Mouse (Mus musculus): Measurements from ENCODE around the gene Klk8. TPM values are rescaled to one million over a fixed set of nuclear protein-coding genes. Genes with fewer than 3 reads are reported as not detected.

The Klk8 gene
- not detected for total RNA-seq (2018; cell fraction: chromatin; rRNA removed)
- total RNA-seq (2018; cell fraction: cytosol; rRNA removed): not detected
- not detected for total RNA-seq (2018; cell fraction: nucleus; rRNA removed)
- polyA plus RNA-seq (2018): not detected in 3 replicates

DNA sequence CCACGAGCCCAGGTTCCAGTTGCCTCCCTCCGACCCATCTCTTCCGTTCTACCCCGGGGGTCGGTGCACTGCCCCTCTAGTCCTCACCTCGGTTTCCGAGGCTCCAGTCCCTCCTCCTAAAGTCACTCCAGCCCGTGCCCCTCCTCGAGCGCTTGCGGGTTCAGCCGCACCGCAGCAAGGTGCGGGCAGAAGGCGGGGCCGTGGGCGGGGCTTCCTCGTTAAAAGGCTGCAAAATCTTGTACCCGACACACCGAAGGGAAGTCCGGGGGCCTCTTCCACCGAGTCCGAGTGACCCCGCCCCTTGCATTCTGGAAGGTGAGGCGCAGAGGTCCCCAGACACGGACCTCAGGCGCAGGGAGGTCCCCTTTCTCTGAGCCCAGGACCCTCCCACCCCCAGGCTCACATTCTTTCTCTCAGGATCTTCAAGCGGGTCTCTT is at the start of gene Klk8:
Klk8 (plus strand) TSS at position 245 of the 437 bp plus-strand sequence.
- no peaks in the 10 kb centered on the region for H3K36me3 ChIP-seq (ENCODE audit: inconsistent target)
- no peaks in the 10 kb centered on the region for H3K79me2 ChIP-seq (ENCODE audit: inconsistent target)
- WGBS (ENCODE audit: missing documents): 0% methylated on average over 27 of the region's 28 CpGs
- H3K27ac ChIP-seq: no peak within 1 kb of the TSS
- peak within 1 kb of the TSS; percentile 8; the same call in 1 of the 2 replicates for H3K4me3 ChIP-seq (ENCODE audit: inconsistent target)

GRCm38 (mm10) chr7:43747788-43748187 is 49.6 kb upstream of the Klk8 start:
- 0 out of 2 replicates have a peak overlapping the region, but pooled peaks have one; percentile 8 for H3K27ac ChIP-seq

GRCm38 (mm10) chr7:43752806-43753205 is 44.6 kb upstream of the Klk8 start:
- H3K27ac ChIP-seq: no peak overlapping the region
- no peaks in the 10 kb centered on the region for H3K36me3 ChIP-seq (ENCODE audit: inconsistent target)
- H3K4me3 ChIP-seq (ENCODE audit: inconsistent target): no peak overlapping the region
- WGBS (ENCODE audit: missing documents): 6% methylated on average over 2 of the region's 2 CpGs
- no peaks in the 10 kb centered on the region for H3K79me2 ChIP-seq (ENCODE audit: inconsistent target)

More at GRCm38 (mm10) chr7:43747788-43748187, 49.6 kb upstream of the Klk8 start:
- H3K36me3 ChIP-seq (ENCODE audit: inconsistent target): no peaks in the 10 kb centered on the region
- no peaks in the 10 kb centered on the region for H3K79me2 ChIP-seq (ENCODE audit: inconsistent target)
- H3K4me3 ChIP-seq (ENCODE audit: inconsistent target): no peak overlapping the region
- 0% methylated on average over 1 of the region's 1 CpGs for WGBS (ENCODE audit: missing documents)

DNA sequence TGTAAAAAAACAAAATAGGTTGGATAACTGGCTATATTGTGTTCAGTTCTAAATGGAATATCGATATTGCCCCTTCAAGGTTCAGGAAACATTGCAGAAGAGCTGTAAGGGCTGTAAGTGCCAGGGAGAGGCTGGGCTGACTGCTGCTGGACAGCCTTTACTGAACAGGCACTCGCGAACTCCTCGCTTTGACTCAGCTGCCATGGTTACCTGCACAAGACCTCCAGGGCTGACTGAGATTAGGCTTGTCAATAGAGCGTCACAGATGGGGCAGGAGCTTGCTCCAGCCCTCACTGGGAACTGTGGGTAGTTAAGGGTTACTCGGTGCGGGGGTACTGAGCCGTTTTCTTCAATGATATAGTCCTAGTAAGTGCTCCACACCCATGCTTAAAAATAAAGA is 30.9 kb upstream of the Klk8 start:
- H3K36me3 ChIP-seq (ENCODE audit: inconsistent target): no peaks in the 10 kb centered on the region

GRCm38 (mm10) chr7:43768597-43768996 is 28.8 kb upstream of the Klk8 start, which contains the start of gene Klk12:
Gene Klk12, plus strand, starts transcription at chr7:43768897.
- Histone ChIP-seq H3K27ac (no peak within 1 kb of the TSS), H3K4me3 (ENCODE audit: inconsistent target) (no peak within 1 kb of the TSS), H3K36me3 (ENCODE audit: inconsistent target) (no peaks in the 10 kb centered on the region), H3K79me2 (ENCODE audit: inconsistent target) (no peaks in the 10 kb centered on the region)
- WGBS (ENCODE audit: missing documents): 87% methylated on average over 4 of the region's 4 CpGs

More for the DNA sequence above, 30.9 kb upstream of the Klk8 start:
- Histone ChIP-seq H3K4me3 (ENCODE audit: inconsistent target) (no peak overlapping the region), H3K79me2 (ENCODE audit: inconsistent target) (no peaks in the 10 kb centered on the region), H3K27ac (no peak overlapping the region)
- 72% methylated on average over 8 of the region's 8 CpGs for WGBS (ENCODE audit: missing documents)

DNA sequence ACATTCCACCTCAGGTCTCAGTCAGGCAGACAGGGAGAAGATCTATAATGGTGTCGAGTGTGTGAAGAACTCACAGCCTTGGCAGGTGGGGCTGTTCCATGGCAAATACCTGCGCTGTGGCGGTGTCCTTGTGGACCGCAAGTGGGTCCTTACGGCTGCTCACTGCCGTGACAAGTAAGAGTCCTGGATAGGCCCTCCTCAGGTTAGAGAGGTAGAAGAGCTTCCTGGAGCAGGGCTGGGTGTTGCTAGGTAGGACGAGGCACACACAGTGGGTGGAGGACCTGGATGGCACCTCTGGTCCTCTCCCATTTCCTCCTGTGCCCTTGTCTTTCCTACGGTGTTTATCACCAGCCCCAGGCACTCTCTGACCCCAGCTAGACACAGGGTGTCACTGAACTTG is 27.7 kb upstream of the Klk8 start:
- Histone ChIP-seq H3K79me2 (ENCODE audit: inconsistent target) (no peaks in the 10 kb centered on the region), H3K36me3 (ENCODE audit: inconsistent target) (no peaks in the 10 kb centered on the region), H3K27ac (no peak overlapping the region), H3K4me3 (ENCODE audit: inconsistent target) (no peak overlapping the region)
- 91% methylated on average over 8 of the region's 8 CpGs for WGBS (ENCODE audit: missing documents)

- H3K4me3 ChIP-seq (ENCODE audit: inconsistent target): no peak overlapping the region
- no peaks in the 10 kb centered on the region for H3K36me3 ChIP-seq (ENCODE audit: inconsistent target)
- WGBS (ENCODE audit: missing documents): 96% methylated on average over 10 of the region's 10 CpGs
- no peaks in the 10 kb centered on the region for H3K79me2 ChIP-seq (ENCODE audit: inconsistent target)
- H3K27ac ChIP-seq: no peak overlapping the region
These were observed 26.7 kb upstream of the Klk8 start for GRCm38 (mm10) chr7:43770701-43771100.

- 97% methylated on average over 6 of the region's 6 CpGs for WGBS (ENCODE audit: missing documents)
- Histone ChIP-seq H3K4me3 (ENCODE audit: inconsistent target) (no peak overlapping the region), H3K27ac (no peak overlapping the region), H3K79me2 (ENCODE audit: inconsistent target) (no peaks in the 10 kb centered on the region), H3K36me3 (ENCODE audit: inconsistent target) (no peaks in the 10 kb centered on the region)
These were observed 25.5 kb upstream of the Klk8 start for GRCm38 (mm10) chr7:43771916-43772315.

DNA sequence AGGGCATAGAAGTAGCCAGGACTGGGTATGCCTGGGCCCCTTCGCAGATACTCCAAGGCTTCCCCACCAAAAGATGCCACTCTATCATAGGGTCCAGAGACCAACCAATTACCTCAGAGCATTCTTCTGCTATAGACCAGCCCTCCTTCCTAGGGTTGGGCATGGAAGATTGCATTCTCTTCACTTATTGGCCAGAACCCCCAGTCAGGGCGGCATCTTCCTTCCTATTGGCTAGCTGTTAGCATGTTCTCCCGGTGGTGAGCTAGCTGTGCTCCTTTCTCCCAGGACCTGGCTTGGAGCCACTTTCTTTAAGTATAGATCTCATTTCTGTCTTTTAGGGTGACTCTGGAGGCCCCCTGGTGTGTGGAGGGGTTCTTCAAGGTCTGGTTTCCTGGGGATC is 24.5 kb upstream of the Klk8 start:
- 81% methylated on average over 3 of the region's 3 CpGs for WGBS (ENCODE audit: missing documents)

DNA sequence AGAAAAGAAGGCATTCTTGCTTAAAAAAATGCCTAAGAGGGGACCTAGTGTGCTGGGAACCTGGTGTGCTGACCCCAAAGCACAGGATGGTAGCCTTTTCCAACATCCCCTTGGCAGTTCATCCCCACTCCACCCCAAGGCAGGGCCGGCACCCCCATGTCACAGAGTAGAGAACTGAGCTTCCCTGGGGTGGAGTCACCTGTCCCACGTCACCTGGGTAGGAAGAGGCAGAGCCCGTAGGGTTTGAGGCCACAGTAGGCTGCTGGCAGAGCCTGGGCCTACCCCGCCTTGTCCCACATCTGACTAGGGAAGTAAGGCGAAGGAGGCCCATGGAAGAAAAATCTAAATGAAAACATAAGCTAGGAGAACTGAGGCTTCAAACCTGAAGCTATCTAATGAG is 23.0 kb upstream of the Klk8 start, which contains the start of gene Klk11:
Klk11 (plus strand) TSS at position 241 of the 400 bp plus-strand sequence.
- Histone ChIP-seq H3K79me2 (ENCODE audit: inconsistent target) (no peaks in the 10 kb centered on the region), H3K36me3 (ENCODE audit: inconsistent target) (no peaks in the 10 kb centered on the region), H3K4me3 (ENCODE audit: inconsistent target) (no peak within 1 kb of the TSS), H3K27ac (no peak within 1 kb of the TSS)
- WGBS (ENCODE audit: missing documents): 96% methylated on average over 5 of the region's 5 CpGs

More for the DNA sequence above, 24.5 kb upstream of the Klk8 start:
- Histone ChIP-seq H3K79me2 (ENCODE audit: inconsistent target) (no peaks in the 10 kb centered on the region), H3K4me3 (ENCODE audit: inconsistent target) (no peak overlapping the region), H3K36me3 (ENCODE audit: inconsistent target) (no peaks in the 10 kb centered on the region), H3K27ac (no peak overlapping the region)

DNA sequence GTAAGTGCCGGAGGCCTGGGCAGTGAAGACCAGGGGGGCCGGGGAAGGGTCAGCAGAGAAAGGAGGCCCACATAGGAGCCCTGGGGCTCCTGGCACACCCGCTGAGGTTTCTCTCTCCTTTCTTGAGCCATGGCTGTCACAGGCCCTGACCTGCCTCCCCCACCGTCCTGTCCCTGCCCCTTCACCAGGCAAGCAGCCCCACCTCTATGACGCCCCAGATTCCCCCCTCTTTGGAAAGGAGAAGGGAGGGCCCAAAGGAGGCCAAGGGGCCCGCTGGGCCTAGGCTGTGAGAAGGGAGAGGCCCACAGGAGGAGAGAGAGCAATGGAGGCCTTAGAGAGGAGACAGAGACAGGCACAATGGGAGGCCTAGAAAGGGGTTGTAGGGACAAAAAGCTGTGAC is 22.6 kb upstream of the Klk8 start:
- H3K79me2 ChIP-seq (ENCODE audit: inconsistent target): no peaks in the 10 kb centered on the region
- 86% methylated on average over 6 of the region's 6 CpGs for WGBS (ENCODE audit: missing documents)
- H3K36me3 ChIP-seq (ENCODE audit: inconsistent target): no peaks in the 10 kb centered on the region
- no peak overlapping the region for H3K4me3 ChIP-seq (ENCODE audit: inconsistent target)
- H3K27ac ChIP-seq: no peak overlapping the region

DNA sequence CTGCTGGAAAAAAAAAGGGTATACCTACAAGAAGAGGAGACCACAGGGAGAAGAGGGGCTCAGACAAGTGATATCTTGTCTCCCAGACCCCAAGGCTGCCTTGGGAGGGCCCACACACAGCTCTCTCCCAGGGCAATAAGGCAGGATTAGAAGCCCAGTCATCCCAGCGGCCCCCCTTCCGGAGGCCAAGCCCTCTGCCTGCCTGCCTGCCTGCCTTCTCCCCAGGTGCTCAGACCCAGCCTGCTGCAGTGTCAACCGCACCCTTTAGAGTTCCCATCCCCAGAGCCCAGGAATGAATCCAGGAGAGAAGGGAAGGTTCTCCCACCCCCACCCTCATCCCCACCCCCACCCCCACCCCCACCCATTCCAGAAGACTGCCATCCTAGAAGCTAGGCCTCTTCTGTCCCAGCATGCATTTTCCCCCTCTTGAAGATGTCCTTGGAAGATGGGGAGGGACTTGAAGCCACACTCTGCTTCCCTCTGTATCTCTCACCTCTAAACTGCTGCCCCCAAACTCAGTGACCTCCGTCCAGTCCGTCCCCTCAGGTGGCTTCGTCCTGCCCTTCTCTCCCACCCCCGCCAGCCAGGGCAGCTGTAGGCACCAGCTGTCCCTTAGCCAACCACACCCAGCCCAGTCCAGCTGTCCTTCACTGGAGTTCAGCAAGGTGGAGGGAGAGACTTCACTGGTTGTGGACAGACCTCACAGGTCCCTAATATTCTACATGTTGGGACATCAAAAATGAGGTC is 21.9 kb upstream of the Klk8 start:
- H3K36me3 ChIP-seq (ENCODE audit: inconsistent target): no peaks in the 10 kb centered on the region
- WGBS (ENCODE audit: missing documents): 84% methylated on average over 7 of the region's 7 CpGs

DNA sequence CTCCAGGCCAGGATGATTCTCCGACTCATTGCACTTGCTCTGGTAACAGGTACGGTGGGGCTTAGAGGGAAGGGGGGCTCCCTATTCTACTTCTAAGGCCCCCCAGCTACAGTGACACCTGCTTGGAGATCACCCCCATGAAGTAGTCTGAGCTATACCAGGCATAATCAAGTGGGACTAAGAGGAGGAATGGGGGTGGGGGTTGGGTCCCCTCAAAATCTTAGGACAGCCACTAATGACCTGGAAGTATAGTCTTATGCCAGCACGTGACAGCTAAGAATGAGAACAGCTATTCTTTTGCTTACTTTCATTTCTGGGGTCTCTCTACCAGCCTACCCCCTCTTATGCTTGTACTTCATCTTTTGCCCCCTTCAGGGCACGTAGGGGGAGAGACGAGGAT is 20.9 kb upstream of the Klk8 start:
- Histone ChIP-seq H3K27ac (no peak overlapping the region), H3K36me3 (ENCODE audit: inconsistent target) (no peaks in the 10 kb centered on the region), H3K4me3 (ENCODE audit: inconsistent target) (no peak overlapping the region), H3K79me2 (ENCODE audit: inconsistent target) (no peaks in the 10 kb centered on the region)
- 89% methylated on average over 5 of the region's 5 CpGs for WGBS (ENCODE audit: missing documents)

More for the DNA sequence above, 21.9 kb upstream of the Klk8 start:
- Histone ChIP-seq H3K79me2 (ENCODE audit: inconsistent target) (no peaks in the 10 kb centered on the region), H3K4me3 (ENCODE audit: inconsistent target) (no peak overlapping the region), H3K27ac (no peak overlapping the region)

DNA sequence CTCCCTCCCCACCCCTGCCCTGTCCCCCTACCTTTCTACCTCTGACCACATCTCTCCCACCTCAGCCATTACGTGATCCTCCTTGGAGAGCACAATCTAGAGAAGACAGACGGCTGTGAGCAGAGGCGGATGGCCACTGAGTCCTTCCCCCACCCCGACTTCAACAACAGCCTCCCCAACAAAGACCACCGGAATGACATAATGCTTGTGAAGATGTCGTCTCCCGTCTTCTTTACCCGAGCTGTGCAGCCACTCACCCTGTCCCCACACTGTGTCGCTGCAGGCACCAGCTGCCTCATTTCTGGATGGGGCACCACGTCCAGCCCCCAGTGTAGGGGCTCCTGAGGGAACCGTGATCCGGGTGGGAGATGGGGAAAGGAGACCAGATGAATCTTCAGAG is 20.0 kb upstream of the Klk8 start:
- H3K36me3 ChIP-seq (ENCODE audit: inconsistent target): no peaks in the 10 kb centered on the region
- WGBS (ENCODE audit: missing documents): 90% methylated on average over 12 of the region's 12 CpGs
- no peak overlapping the region for H3K27ac ChIP-seq
- H3K79me2 ChIP-seq (ENCODE audit: inconsistent target): no peaks in the 10 kb centered on the region
- no peak overlapping the region for H3K4me3 ChIP-seq (ENCODE audit: inconsistent target)

DNA sequence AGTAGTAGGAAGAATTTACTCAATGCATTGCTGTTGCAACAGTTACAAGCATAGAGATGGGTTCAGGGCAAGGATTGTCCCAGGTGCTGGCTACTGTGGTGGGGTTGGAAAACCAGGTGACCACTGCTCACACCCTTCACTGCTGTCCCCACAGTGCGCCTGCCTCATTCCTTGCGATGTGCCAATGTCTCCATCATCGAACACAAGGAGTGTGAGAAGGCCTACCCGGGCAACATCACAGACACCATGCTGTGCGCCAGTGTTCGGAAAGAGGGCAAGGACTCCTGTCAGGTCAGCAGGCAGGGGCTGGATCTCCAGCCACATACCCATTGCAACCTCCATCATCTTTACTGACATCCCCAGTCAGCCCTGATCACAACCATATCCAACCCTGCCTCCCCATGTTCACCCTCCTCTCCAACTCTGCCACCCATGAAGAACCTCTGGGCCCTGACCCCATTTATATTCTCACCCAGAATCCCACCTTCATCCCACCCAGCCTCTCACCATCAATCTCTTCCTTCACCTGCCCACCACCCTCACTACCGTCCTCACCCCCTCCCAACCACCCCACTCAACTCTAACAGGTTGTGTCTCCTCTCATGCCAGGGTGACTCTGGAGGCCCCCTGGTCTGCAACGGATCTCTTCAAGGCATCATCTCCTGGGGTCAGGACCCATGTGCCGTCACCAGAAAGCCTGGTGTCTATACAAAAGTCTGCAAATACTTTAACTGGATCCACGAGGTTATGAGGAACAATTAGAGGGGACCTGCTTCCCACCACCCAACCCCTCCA is 19.0 kb upstream of the Klk8 start:
- no peak overlapping the region for H3K4me3 ChIP-seq (ENCODE audit: inconsistent target)

More for the DNA sequence above, 19.0 kb upstream of the Klk8 start:
- WGBS (ENCODE audit: missing documents): 90% methylated on average over 10 of the region's 10 CpGs
- no peaks in the 10 kb centered on the region for H3K36me3 ChIP-seq (ENCODE audit: inconsistent target)
- no peaks in the 10 kb centered on the region for H3K79me2 ChIP-seq (ENCODE audit: inconsistent target)
- H3K27ac ChIP-seq: no peak overlapping the region

Data from macrophage (primary cell).